Mouse (Mus musculus): ENCODE data around the gene Cdk10.

- TF ChIP-seq USF1 (IDR thresholded peaks at IDR 0.05; ENCODE audit: low read depth) (no peak), POLR2A (IDR thresholded peaks at IDR 0.05; ENCODE audit: insufficient read length, low read depth) (no peak), POLR2AphosphoS2 (IDR thresholded peaks at IDR 0.05; ENCODE audit: insufficient read length, low read depth) (no peak), TCF3 (IDR thresholded peaks at IDR 0.05; ENCODE audit: insufficient read length, low read depth) (no peak), E2F4 (IDR thresholded peaks at IDR 0.05; ENCODE audit: insufficient read depth) (no peak), MYOG (IDR thresholded peaks at IDR 0.05; ENCODE audit: control insufficient read depth in 1 of 3, insufficient read depth in 1 of 3, insufficient read length in 2 of 3, low read depth in 2 of 3) (no peak), SRF (IDR thresholded peaks at IDR 0.05; ENCODE audit: control insufficient read depth, insufficient read length, low read depth) (no peak), MAX (IDR thresholded peaks at IDR 0.05; ENCODE audit: low read depth) (no peak), MYOD1 (IDR thresholded peaks at IDR 0.05; ENCODE audit: control insufficient read depth in 1 of 3, insufficient read length in 2 of 3, low read depth in 2 of 3) (no peak), TCF12 (IDR thresholded peaks at IDR 0.05; ENCODE audit: insufficient read depth, poor library complexity, severe bottlenecking) (no peak), CEBPB (IDR thresholded peaks at IDR 0.05; ENCODE audit: insufficient read depth, poor library complexity, severe bottlenecking) (no peak)
Observed at GRCm38 (mm10) chr8:123188841-123189240, 35.8 kb upstream of the Cdk10 start.
